Mouse (Mus musculus) c-Kit-positive CD71-negative TER-119-negative erythroid progenitor cells, embryonic 14.5 days (primary cell): ENCODE results near the gene Siglecg.

Source experiments
- DNase-seq: peaks from one replicate; pipeline ENCODE4 v3.0.0-alpha.2; 2013; ENCODE audit warnings: low read depth

Gene Siglecg

DNA sequence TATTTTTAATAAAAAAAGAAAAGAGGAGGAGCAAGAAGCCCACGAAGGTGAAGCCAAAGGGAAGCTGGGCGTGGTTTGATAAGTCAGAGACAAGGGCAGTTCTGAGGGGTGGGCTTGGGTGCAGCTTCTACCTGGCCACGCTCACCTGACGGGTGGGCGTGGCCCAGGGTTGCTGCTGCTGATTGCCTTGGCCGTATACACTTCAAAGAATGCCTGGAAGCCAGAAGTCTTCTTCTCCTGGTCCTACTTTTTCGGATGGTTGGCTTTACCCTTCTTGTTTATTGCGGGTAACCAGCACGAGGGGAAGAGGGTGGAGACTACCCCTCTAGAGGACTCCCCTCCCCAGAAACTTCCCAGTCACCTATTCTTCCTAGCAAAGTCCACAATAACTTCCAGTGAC lies 34.7 kb downstream of the Siglecg start:
- DNase-seq = no peak

DNA sequence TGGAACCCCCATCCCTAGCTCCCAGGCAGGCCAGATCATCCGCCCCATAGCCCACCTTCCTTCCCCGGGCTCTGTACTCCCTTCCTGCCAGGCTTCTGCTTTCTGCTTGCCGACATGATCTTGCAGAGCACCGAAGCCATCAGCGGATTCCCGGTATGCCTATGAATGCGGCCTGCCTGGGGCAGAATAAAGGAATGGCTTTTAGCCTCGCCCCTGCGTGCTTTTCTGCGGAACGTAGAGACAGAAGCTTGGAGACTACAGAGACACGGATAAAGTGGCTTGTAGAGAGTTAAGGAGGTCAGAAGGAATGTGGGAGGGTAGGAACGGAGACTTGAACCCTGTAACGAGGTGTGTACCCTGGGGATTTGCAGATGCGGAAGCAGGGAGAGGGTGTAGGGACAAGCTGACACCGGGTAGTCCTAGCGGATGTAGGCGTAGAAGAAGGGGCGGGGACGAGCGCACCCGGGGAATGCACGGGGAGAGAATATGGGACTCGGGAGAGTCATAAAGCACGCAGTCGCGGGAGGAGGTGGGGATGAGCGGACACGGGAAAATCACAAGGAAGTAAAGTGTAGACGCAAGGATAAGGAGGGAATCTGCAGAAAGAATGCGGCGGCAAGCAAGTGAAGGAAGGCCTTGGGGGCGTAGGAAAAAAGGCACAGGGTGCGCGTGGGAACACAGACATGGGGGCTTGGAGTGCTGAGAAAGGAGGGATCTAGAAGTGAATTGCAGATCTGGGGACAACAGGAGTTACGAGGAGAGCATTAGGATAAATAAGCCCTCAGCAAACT lies 35.3 kb downstream of the Siglecg start:
- no peak for DNase-seq

DNA sequence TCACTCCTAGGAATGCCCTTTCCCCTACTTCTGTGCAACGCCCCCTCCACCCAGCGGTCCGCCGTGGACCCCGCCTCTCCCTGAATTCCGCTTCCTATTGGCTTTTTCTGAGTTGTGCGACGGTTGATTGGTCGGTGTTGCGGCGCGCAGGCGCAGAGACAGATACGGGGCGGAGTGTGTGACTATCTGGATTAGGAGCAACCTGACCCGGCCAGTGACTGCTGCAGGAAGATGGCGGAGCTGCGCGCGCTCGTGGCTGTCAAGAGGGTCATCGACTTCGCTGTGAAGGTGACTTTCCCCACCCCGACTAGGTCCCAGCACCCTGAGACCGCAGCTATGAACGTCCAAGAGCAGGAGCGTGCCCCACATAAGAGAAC lies 35.9 kb downstream of the Siglecg start, which contains the start of the genes Etfb and Gm45233:
Etfb (plus strand) TSS at position 167 of the 377 bp plus-strand sequence.
Gm45233 (plus strand) TSS at position 212 of the 377 bp plus-strand sequence.
- DNase-seq = peak; percentile 90

DNA sequence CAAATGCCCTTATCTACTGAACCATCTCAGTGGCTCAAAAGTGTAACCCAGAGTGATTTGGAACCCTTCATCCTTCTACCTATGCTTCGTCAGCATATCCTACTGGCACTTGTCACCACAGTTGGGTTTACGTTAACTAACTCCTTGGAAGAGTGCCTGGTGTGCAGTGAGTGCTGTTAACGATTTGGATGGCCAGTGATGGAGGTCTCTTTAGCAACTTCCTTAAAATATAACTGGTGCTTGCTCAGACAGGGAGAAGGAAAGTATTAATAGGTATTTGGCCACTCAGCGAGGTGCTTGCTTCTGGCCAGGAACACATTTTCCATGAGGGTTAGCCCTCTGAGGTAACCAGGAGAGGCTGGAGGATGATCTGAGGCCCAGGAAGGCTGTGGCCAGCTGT lies 39.8 kb downstream of the Siglecg start:
- no peak for DNase-seq

DNA sequence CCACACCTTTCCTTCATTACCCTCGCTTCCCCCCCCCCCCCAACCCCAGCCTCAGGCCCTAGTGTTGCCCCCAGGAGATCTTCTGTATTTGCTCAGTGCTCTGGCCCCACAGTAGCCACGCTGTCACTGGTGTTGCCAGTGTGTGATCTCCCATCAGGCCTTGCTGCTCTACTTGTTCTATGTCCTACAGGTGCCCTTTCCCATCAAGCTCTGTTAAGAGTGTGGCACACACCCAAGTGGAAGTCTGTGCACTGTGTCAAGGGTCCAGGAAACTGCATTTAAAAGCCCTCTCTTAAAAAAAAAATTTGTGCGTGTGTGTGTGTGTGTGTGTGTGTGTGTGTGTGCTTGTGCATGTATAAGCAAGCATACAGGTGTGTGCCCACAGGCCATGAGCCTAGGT lies 40.2 kb downstream of the Siglecg start:
- no peak for DNase-seq

DNA sequence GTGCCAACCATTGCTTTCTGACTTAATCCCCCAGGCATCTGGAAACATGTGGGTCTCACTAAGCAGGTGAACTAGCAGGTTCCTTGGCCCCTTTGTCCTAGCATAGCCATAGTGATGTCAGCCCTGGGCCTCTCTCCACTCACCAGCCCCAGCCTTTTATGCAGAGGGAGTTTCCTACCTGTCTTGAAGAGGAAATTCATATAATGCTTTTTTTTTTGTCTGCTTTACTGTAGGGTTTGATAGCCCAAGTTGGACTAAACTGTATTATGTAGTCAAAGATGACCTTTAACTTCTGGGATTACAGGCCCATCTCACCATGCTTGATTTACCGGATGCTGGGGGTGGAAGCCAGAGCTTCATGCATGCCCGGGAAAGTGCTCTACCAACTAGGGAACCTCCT lies 41.8 kb downstream of the Siglecg start:
- no peak for DNase-seq

DNA sequence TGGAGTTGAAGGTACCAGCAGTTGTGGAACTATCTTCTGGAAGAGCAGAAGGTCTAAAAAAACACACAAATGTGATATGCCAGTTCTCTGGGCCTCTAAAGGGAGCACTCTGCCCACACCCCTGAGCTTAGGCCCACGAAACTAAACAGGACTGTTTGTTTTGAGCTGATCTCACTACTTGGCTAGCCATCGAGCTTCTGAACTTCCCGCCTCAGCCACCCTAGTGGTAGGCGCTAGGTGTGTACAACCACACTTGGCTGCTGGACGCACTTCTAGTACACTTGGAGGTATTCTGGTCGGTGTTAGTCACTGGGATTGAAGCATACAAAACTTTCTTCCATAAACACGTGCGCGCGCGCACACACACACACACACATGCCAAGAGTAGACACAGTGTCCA lies 43.7 kb downstream of the Siglecg start:
- DNase-seq = no peak

DNA sequence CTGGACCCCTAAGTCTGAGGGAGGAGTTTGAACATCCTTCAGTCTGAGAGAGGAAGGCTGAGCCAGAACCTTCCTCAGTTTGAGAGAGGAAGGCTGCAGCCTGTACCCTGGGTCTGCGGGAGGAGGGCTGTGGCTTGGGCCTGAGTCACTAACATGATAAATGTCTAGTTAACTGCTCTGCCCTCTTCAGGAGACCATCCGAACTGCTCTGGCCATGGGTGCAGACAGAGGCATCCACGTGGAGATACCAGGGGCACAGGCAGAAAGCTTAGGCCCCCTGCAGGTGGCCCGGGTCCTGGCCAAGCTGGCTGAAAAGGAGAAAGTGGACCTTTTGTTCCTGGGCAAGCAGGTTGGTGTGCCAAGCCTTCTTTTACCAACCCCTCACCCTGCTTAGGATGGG lies 44.6 kb downstream of the Siglecg start:
- peak; percentile 73 for DNase-seq

DNA sequence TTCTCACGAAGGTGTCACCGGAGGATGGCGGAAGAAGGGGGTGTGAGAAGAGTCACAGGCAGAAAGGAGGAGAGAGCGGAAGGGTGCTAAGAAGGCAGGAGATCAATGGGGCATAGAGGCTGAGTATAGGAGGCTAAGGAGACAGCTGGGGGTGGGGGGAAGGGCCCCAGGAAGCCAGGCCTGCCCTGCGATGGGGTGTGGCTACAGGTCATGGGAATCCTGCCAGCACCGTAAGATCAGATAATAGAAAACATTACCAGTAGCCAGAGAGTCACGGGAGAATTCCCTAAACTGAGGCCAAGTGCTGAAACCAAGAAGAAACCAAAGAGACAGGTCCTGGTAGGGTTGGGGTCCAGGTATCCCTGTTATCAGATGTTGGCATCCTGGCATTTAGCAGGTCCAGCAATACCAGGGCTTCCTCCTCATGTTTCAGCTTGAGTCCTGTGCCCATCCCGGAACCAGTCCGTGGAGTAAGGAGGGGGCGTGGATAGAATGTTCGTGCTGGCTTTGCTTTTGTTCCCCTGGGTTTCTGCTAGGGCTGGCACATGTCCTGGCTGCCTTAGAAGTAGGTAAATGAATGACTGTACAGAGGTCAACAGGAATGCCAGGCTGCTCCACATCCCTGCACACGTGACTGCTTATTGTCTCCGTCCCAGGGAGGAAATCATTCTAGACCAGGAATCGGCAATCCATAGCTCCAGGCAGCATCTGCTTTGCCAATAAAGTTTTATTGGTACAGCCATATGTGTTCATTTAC lies 45.8 kb downstream of the Siglecg start:
- no peak for DNase-seq

DNA sequence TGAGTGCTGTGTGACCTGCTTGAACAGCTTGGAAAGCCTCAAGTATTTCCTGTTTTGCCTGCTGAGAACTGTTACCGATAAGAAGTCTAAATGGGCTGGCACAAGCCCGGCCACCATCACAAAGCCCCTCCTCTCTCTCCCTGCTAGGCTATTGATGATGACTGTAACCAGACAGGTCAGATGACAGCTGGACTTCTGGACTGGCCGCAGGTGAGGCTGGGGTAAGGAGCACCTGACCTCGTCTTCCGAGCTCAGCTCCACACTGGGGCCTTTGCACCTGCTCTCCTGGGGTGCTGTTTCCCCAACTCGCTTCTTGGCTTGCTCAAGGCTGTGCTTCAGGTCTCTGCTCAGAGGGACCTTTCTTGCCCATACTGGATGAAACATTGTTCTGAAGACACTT lies 46.4 kb downstream of the Siglecg start:
- DNase-seq = no peak

DNA sequence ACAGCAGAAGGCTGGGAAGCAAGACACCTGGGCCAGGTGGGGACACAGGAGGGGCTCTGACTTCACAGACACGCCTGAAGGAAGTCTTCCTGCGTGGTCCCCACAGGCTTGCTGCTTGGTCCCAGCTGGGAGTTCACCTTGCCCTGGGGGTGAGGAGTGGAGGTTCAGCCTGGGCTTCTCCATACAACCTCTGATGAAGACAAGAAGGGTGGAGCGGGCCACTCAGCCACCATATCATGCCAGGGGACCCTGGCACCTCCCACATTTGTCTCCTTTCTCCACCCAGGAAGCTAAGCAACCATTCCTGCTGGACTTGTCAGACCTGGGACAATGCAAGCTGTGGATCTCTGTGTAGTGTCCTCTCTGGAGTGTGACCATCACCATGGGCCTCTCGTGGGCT lies 54.8 kb downstream of the Siglecg start, which contains the start of gene Vsig10l:
Vsig10l (plus strand) TSS at position 301 of the 400 bp plus-strand sequence.
- no peak for DNase-seq

DNA sequence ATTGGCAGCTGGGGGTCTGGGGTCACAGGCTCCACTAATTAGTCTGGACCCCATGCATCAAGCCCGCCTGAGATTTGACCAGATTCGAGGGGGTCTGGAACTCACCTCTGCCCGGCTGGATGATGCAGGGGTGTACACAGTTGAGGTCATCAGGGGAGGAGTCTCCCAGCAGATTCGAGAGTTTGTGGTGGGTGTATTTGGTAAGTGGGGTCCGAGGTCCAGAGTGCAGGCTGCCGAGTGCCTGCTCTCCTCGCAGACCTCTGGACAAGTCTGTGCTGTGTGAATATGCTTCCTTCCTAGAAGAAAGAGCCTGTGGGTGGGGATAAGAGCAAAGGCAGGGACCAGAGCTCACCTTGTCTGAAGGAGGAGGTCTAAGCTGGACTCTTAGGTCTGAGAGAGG lies 56.0 kb downstream of the Siglecg start:
- DNase-seq = no peak

DNA sequence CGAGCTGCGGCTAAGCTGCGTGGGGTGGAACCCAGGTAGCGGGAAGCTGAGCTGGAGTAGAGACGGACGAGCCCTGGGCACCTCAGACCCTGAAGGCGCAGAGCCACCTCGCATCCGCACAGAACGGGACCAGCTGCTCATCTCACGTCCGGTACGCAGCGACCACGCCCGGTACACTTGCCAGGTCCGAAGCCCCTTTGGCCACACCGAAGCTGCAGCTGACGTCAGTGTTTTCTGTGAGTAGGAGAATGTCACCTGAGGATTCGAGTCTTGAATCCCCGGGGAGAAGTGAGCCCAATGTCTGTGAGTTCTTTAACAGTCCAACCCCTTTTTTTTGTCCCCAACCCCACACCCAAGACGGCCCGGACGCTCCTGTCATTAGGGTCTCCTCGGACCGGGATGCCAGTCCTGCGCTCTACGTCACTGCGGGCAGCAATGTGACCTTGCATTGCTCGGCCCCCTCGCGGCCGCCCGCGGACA lies 56.9 kb downstream of the Siglecg start:
- no peak for DNase-seq

DNA sequence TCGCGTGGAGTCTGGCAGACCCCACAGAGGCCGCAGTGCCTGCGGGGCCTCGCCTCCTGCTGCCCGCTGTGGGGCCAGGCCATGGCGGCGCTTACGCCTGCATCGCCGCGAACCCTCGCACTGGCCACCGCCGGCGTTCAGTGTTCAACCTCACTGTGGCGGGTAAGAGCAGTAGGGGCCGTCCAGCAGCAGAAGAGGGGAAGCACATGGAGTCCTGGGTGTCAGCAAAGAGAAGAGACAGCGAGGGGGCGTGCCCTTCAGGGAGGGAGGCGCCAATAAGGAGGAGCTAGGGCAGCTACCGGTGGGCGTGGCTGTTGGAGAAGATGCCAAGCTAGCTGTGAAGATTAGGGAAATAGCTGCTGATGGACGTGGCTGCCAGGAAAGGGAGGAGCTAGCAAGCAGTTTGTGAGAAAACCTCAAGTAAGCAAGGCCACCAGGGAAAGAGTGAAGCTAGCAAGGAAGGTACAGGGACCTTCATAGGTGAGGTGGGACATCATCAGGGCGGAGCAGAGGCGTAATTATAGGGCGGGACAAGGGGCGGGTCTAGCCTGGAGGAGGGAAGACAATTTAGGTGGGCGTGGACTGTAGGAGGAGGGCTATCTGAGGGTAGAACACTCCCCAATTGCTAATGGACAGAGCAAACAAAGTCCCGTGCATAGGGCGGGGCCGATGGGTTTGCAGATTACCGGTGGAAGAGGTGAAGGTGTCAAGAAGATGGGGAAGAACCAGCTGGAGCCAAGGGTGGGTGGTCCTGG lies 57.5 kb downstream of the Siglecg start:
- peak; percentile 93 for DNase-seq

DNA sequence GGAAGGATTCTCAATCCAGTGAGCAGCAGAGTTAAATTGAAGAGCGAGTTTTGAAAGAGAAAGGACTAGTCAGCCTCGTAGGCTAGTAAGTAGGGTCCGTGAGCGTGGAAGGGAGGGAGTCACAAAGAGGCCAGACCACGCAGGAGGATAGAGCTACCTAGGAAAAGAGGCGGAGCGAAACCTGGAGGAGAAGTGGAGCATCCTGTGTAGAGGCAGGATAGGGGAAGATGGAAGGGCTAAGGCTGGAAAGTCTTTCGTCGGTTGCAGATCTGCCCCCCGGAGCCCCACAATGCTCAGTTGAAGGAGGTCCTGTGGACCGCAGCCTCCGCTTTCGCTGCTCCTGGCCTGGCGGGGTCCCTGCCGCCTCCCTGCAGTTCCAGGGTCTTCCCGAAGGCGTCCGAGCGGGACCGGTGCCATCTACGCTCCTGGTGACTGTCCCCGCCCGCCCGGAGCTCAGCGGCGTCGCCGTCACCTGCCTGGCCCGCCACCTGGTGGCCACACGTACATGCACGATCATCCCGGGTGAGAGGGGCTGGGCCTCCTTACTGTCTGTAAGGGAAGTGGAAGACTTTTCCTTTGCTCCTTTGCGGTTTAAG lies 58.2 kb downstream of the Siglecg start:
- DNase-seq = peak; percentile 71
